Mouse (Mus musculus): ENCODE results near the gene Mt2. TPM values are rescaled to one million over a fixed set of nuclear protein-coding genes. Genes with fewer than 3 reads are reported as not detected.

Gene Mt2
- polyA plus RNA-seq, 1 experiment from 2014 or later: 35.4 TPM

GRCm38 (mm10) chr8:94210225-94210624, 37.8 kb downstream of the Mt2 start:
- Histone ChIP-seq H3K4me1 (peaks cover 16% of the 10 kb centered on the region), H3K4me2 (replicated peaks) (no peak overlapping the region), H3K36me3 (no peaks in the 10 kb centered on the region), H3K9ac (replicated peaks) (no peak overlapping the region), H3K27ac (replicated peaks) (no peak overlapping the region), H3K27me3 (no peaks in the 10 kb centered on the region), H3K9me3 (no peaks in the 10 kb centered on the region), H3K4me3 (no peak overlapping the region)
- 66% methylated on average over 3 of the region's 3 CpGs for WGBS
- no peak for ATAC-seq (replicated peaks)

- 24% methylated on average over 6 of the region's 6 CpGs for WGBS
- no peaks in the 10 kb centered on the region for H3K36me3 ChIP-seq
- ATAC-seq (replicated peaks): no peak
- no peaks in the 10 kb centered on the region for H3K9me3 ChIP-seq
- H3K27me3 ChIP-seq: no peaks in the 10 kb centered on the region
- peak overlapping the region; percentile 68; the same call in 1 of the 2 replicates for H3K27ac ChIP-seq (replicated peaks)
- peak overlapping the region; percentile 43 for H3K9ac ChIP-seq (replicated peaks)
- peaks cover 31% of the 10 kb centered on the region for H3K4me1 ChIP-seq
- H3K4me3 ChIP-seq: peak overlapping the region; percentile 78
- peak overlapping the region; percentile 83 for H3K4me2 ChIP-seq (replicated peaks)
Measured at GRCm38 (mm10) chr8:94213819-94214218, 41.4 kb downstream of the Mt2 start.

- Histone ChIP-seq H3K4me2 (replicated peaks) (peak within 1 kb of the TSS; percentile 83), H3K27ac (replicated peaks) (peak within 1 kb of the TSS; percentile 68), H3K9me3 (no peaks in the 10 kb centered on the region), H3K27me3 (no peaks in the 10 kb centered on the region), H3K4me3 (peak within 1 kb of the TSS; percentile 78), H3K36me3 (no peaks in the 10 kb centered on the region), H3K9ac (replicated peaks) (peak within 1 kb of the TSS; percentile 72), H3K4me1 (peaks cover 28% of the 10 kb centered on the region)
- ATAC-seq (replicated peaks): peak; percentile 95
- under 1% methylated on average over 65 of the region's 68 CpGs for WGBS
Measured at GRCm38 (mm10) chr8:94214252-94215173, 42.0 kb downstream of the Mt2 start, which contains the start of gene Nup93. TSS of gene Nup93 (plus strand) at chr8:94214564.

Other genes with a start within 250 kb of the Mt2 start
- gene Amfr, start 159.8 kb upstream of the Mt2 start, polyA plus RNA-seq (2015; fragmentation: Nextera tagmentation; extraction: Ambion mirVana): 71.8 and 76.3 TPM in 2 replicates
- 133 and 134 TPM in 2 replicates for gene Nudt21, start 135.6 kb upstream of the Mt2 start, polyA plus RNA-seq (2015; fragmentation: Nextera tagmentation; extraction: Ambion mirVana)
- gene Ogfod1, start 135.5 kb upstream of the Mt2 start, polyA plus RNA-seq (2015; fragmentation: Nextera tagmentation; extraction: Ambion mirVana): 16.1 and 18.8 TPM in 2 replicates
- gene Bbs2, start 73.7 kb upstream of the Mt2 start, polyA plus RNA-seq (2015; fragmentation: Nextera tagmentation; extraction: Ambion mirVana): 16.8 and 20.5 TPM in 2 replicates
- not detected in 2 replicates for gene Mt4, start 35.5 kb upstream of the Mt2 start, polyA plus RNA-seq (2015; fragmentation: Nextera tagmentation; extraction: Ambion mirVana)
- 249 and 258 TPM in 2 replicates for gene Mt3, start 20.1 kb upstream of the Mt2 start, polyA plus RNA-seq (2015; fragmentation: Nextera tagmentation; extraction: Ambion mirVana)
- gene Mt1, start 6.4 kb downstream of the Mt2 start, polyA plus RNA-seq (2015; fragmentation: Nextera tagmentation; extraction: Ambion mirVana): 85.2 and 100 TPM in 2 replicates
- 63.0 and 66.3 TPM in 2 replicates for gene Nup93, start 41.9 kb downstream of the Mt2 start, polyA plus RNA-seq (2015; fragmentation: Nextera tagmentation; extraction: Ambion mirVana)
- gene Slc12a3, start 156.5 kb downstream of the Mt2 start, polyA plus RNA-seq (2015; fragmentation: Nextera tagmentation; extraction: Ambion mirVana): not detected in 2 replicates
- 62.5 and 66.5 TPM in 2 replicates for gene Herpud1, start 213.8 kb downstream of the Mt2 start, polyA plus RNA-seq (2015; fragmentation: Nextera tagmentation; extraction: Ambion mirVana)